Mouse (Mus musculus): ENCODE results near the gene Dstyk.

DNA sequence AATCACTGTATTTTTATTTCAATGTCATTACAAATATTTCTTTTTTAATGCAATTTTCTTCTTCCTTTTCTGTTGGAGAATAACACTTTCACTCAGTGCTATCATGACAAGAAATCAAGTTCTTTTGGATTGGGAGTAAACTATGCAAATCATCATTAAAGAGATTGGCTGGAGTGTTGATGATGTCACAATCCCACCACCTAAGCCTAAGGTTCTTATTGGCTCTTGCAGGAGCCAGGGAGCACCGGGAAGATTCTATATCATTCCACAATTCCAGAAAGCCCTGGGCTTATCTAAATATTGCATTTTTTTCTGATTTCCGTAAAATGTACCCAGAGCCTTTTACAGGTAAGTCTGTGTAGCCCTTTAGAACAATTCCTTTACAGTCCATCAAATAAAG, 20.6 kb upstream of the Dstyk start:
- TF ChIP-seq EP300 (optimal IDR thresholded peaks at IDR 0.05) (no peak), CTCF (IDR thresholded peaks at IDR 0.05; ENCODE audit: low read depth) (no peak)

Measured in stomach, postnatal 0 days (tissue).